In the genomic region with DNA sequence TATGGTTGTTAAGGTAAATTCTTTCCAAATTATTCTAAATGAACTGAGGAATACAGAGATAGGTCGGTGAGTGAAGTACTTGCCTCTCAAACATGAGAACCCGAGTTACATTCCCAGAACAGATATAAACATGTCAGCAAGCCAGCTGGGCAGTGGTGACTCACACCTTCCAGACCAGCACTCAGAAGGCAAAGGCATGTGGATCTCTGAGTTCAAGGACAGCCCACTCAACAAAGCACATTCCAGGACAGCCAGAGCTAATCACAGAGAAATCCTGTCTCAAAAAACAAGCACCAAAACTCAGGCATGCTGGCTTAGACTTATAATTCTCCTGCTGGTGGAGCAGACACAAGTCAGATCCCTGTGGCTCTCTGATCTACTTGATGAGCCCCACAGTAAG, we compare ENCODE assay signal across 22 mouse cellular contexts. TPM values are rescaled to one million over a fixed set of nuclear protein-coding genes. Genes with fewer than 3 reads are reported as not detected.
DNase-seq lines count a peak whose midpoint lies in the region; ATAC-seq and TF ChIP-seq lines count a peak whose summit lies in the region.
"Had no signal": no experiment of that assay in that cellular context is flagged by ENCODE, and none has a peak within 500 bp of the region (broad histone marks: within the 10 kb centered on the region; RNA-seq: fewer than 3 reads in every experiment).

No protein-coding gene starts in this region.

- H3K9me3 ChIP-seq in heart, embryonic 11.5 days (replicated peaks; ENCODE audit: control insufficient read depth, low read length): no peaks in the 10 kb centered on the region
- no peaks in the 10 kb centered on the region for H3K9me3 ChIP-seq in lung, embryonic 14.5 days (ENCODE audit: low read depth, low read length)
- H3K9me3 ChIP-seq: embryonic facial prominence, embryonic 12.5 days; G1E; intestine, embryonic 15.5 days had no signal

- no peak overlapping the region for H3K4me2 ChIP-seq in heart, embryonic 11.5 days
- H3K4me2 ChIP-seq in lung, embryonic 14.5 days: no peak overlapping the region
- H3K4me2 ChIP-seq: embryonic facial prominence, embryonic 12.5 days; hindbrain, embryonic 14.5 days; intestine, embryonic 15.5 days had no signal

- no peaks in the 10 kb centered on the region for H3K36me3 ChIP-seq in heart, embryonic 11.5 days (ENCODE audit: control insufficient read depth, insufficient read depth, low read length)
- H3K36me3 ChIP-seq in lung, embryonic 14.5 days (ENCODE audit: insufficient read depth): no peaks in the 10 kb centered on the region
- H3K36me3 ChIP-seq: embryonic facial prominence, embryonic 12.5 days; intestine, embryonic 15.5 days had no signal

- no peak for DNase-seq in heart, postnatal 36 days
- peak; percentile 43 for DNase-seq in lung, embryonic 14.5 days
- DNase-seq in lung, postnatal 25 days (ENCODE audit: low spot score): no peak
- peak; percentile 57 for DNase-seq in NIH3T3 (ENCODE audit: low read depth)
- peak; percentile 3 for DNase-seq in lung, postnatal 14 days
- no peak for DNase-seq in spleen, adult 18-20 months
- no peak for DNase-seq in kidney, adult 9 months
- DNase-seq: cerebellum, adult 9-11 months; gastrocnemius, postnatal 10 days; kidney, postnatal 10 days; layer of hippocampus, postnatal 36 days; right cerebral cortex, postnatal 14 days; thymus, adult 18-20 months; thymus, postnatal 4 days had no signal

- ATAC-seq in heart, embryonic 11.5 days (replicated peaks; ENCODE audit: insufficient number of reproducible peaks, low FRiP score, low TSS enrichment): no peak
- peak; percentile 70; the same call in 1 of the 2 replicates for ATAC-seq in lung, embryonic 14.5 days (ENCODE audit: insufficient read depth)
- ATAC-seq: CD4-positive, CD25-positive, alpha-beta regulatory T cell, adult 4 months; forebrain, embryonic 14.5 days; intestine, embryonic 15.5 days had no signal

- H3K4me3 ChIP-seq in heart, embryonic 11.5 days (ENCODE audit: low read depth, low read length): no peak overlapping the region
- no peak overlapping the region for H3K4me3 ChIP-seq in lung, embryonic 14.5 days (ENCODE audit: low read depth, low read length)
- H3K4me3 ChIP-seq: embryonic facial prominence, embryonic 12.5 days; intestine, embryonic 15.5 days had no signal

- H3K27ac ChIP-seq in heart, embryonic 11.5 days (ENCODE audit: low read depth, low read length): peak overlapping the region; percentile 57; the same call in 1 of the 2 replicates
- H3K27ac ChIP-seq in lung, embryonic 14.5 days (ENCODE audit: low read depth): no peak overlapping the region
- H3K27ac ChIP-seq: embryonic facial prominence, embryonic 12.5 days; hindbrain, embryonic 14.5 days; intestine, embryonic 15.5 days; liver, embryonic 14.5 days had no signal

- H3K9ac ChIP-seq in heart, embryonic 11.5 days (ENCODE audit: low read depth, low read length): no peak overlapping the region
- no peak overlapping the region for H3K9ac ChIP-seq in lung, embryonic 14.5 days
- H3K9ac ChIP-seq: embryonic facial prominence, embryonic 12.5 days; hindbrain, embryonic 14.5 days; intestine, embryonic 15.5 days; liver, embryonic 14.5 days had no signal

- TF ChIP-seq CTCF in lung, embryonic 14.5 days (IDR thresholded peaks at IDR 0.05; ENCODE audit: low read depth): no peak

- 37% methylated on average over 2 of the region's 2 CpGs for WGBS in heart, embryonic 11.5 days (ENCODE audit: insufficient replicate concordance)
- WGBS in lung, embryonic 14.5 days: 14% methylated on average over 2 of the region's 2 CpGs

- H3K4me1 ChIP-seq in heart, embryonic 11.5 days (ENCODE audit: control insufficient read depth, insufficient read depth, low read length): no peaks in the 10 kb centered on the region
- H3K4me1 ChIP-seq in lung, embryonic 14.5 days (ENCODE audit: insufficient read depth): no peaks in the 10 kb centered on the region
- H3K4me1 ChIP-seq: intestine, embryonic 15.5 days had no signal

- intact Hi-C loops in heart, postnatal 36 days (cut with DNase I): no loop called here

- H3K27me3 ChIP-seq in heart, embryonic 11.5 days (ENCODE audit: control insufficient read depth, insufficient read depth, low read length): no peaks in the 10 kb centered on the region
- no peaks in the 10 kb centered on the region for H3K27me3 ChIP-seq in lung, embryonic 14.5 days (ENCODE audit: insufficient read depth, low read length)
- H3K27me3 ChIP-seq: embryonic facial prominence, embryonic 12.5 days; intestine, embryonic 15.5 days had no signal

RNA-seq across cellular contexts. Expression of a gene that starts 6.2 kb away (rescaled TPM):
- 170 and 181 TPM in 2 replicates for polyA plus RNA-seq in heart, embryonic 11.5 days (2014; fragmentation: Nextera tagmentation; extraction: Ambion mirVana)
- total RNA-seq in heart, postnatal 36 days (2021): 1 to 10 TPM; 3.0 to 3.2 TPM
- polyA plus RNA-seq in lung, embryonic 14.5 days (2014; fragmentation: Nextera tagmentation; extraction: Ambion mirVana): 68.9 and 72.9 TPM in 2 replicates

Comparison
In these comparisons a context has a peak if more than half of its experiments do, and no peak if none do; other contexts are left out.
1. DNase-seq: peak in lung, embryonic 14.5 days (single experiment), NIH3T3 (single experiment) and lung, postnatal 14 days (single experiment); none in heart, postnatal 36 days (0 of 2), lung, postnatal 25 days (single experiment), spleen, adult 18-20 months (0 of 2) and kidney, adult 9 months (single experiment).